Mouse (Mus musculus) frontal cortex, postnatal 14 days (tissue): ENCODE results near the gene Tph1.
"Not testable (repeated sequence)": the region's sequence is repeated elsewhere in the genome, so short reads cannot be mapped to it uniquely, and the experiment has no call there.

Experiments
- DNase-seq, 2 experiments: peaks; one replicate each; pipeline ENCODE4 v3.0.0; 2022; ENCODE audit warnings: low spot score in 2 of 2

Tph1 gene

GRCm38 (mm10) chr7:46672160-46672672 is at the start of gene Tph1:
TSS of gene Tph1 (minus strand) at chr7:46672537.
- DNase-seq = no peak

GRCm38 (mm10) chr7:46720460-46720859 is 48.1 kb upstream of the Tph1 start:
- DNase-seq = no peak

GRCm38 (mm10) chr7:46719526-46719925 is 47.2 kb upstream of the Tph1 start:
- no peak for DNase-seq

- no peak for DNase-seq
Measured at GRCm38 (mm10) chr7:46718591-46719270, 46.4 kb upstream of the Tph1 start.

- no peak for DNase-seq
Measured at GRCm38 (mm10) chr7:46716897-46717296, 44.6 kb upstream of the Tph1 start.

- DNase-seq = no peak
Measured at GRCm38 (mm10) chr7:46715600-46715999, 43.3 kb upstream of the Tph1 start, which contains the start of gene Saa3. TSS of gene Saa3 (minus strand) at chr7:46715700.

- peak in 1 of 2 experiments; percentile 57 for DNase-seq
Measured at GRCm38 (mm10) chr7:46714518-46714917, 42.2 kb upstream of the Tph1 start.

- DNase-seq = no peak
Measured at GRCm38 (mm10) chr7:46712250-46712649, 39.9 kb upstream of the Tph1 start.

- DNase-seq = peak; percentile 43 to 70
Measured at GRCm38 (mm10) chr7:46710390-46710844, 38.1 kb upstream of the Tph1 start, which contains the start of gene Saal1. TSS of gene Saal1 (minus strand) at chr7:46710680.

- DNase-seq = no peak
Measured at GRCm38 (mm10) chr7:46700521-46701025, 28.2 kb upstream of the Tph1 start.

- no peak for DNase-seq
Measured at GRCm38 (mm10) chr7:46696754-46697153, 24.4 kb upstream of the Tph1 start.

GRCm38 (mm10) chr7:46686827-46687226 is 14.5 kb upstream of the Tph1 start:
- no peak for DNase-seq

GRCm38 (mm10) chr7:46680732-46681131 is 8.4 kb upstream of the Tph1 start:
- no peak for DNase-seq

GRCm38 (mm10) chr7:46679044-46679443 is 6.7 kb upstream of the Tph1 start:
- not testable (repeated sequence) for DNase-seq

GRCm38 (mm10) chr7:46678417-46678816 is 6.1 kb upstream of the Tph1 start:
- DNase-seq = no peak

- no peak for DNase-seq
Measured at GRCm38 (mm10) chr7:46676808-46677360, 4.5 kb upstream of the Tph1 start.

GRCm38 (mm10) chr7:46675886-46676285 is 3.5 kb upstream of the Tph1 start:
- no peak for DNase-seq

- DNase-seq = no peak
Measured at GRCm38 (mm10) chr7:46675061-46675460, 2.7 kb upstream of the Tph1 start.

GRCm38 (mm10) chr7:46667256-46667655 is 5.1 kb downstream of the Tph1 start:
- DNase-seq = no peak

GRCm38 (mm10) chr7:46665236-46665635 is 7.1 kb downstream of the Tph1 start:
- no peak for DNase-seq

- no peak for DNase-seq
Measured at GRCm38 (mm10) chr7:46661591-46662090, 10.7 kb downstream of the Tph1 start.

GRCm38 (mm10) chr7:46652279-46652678 is 20.1 kb downstream of the Tph1 start:
- no peak for DNase-seq

GRCm38 (mm10) chr7:46650231-46650630 is 22.1 kb downstream of the Tph1 start:
- DNase-seq = not testable (repeated sequence)
